Comparison of ENCODE assay signal across 8 mouse cellular contexts in the genomic region with DNA sequence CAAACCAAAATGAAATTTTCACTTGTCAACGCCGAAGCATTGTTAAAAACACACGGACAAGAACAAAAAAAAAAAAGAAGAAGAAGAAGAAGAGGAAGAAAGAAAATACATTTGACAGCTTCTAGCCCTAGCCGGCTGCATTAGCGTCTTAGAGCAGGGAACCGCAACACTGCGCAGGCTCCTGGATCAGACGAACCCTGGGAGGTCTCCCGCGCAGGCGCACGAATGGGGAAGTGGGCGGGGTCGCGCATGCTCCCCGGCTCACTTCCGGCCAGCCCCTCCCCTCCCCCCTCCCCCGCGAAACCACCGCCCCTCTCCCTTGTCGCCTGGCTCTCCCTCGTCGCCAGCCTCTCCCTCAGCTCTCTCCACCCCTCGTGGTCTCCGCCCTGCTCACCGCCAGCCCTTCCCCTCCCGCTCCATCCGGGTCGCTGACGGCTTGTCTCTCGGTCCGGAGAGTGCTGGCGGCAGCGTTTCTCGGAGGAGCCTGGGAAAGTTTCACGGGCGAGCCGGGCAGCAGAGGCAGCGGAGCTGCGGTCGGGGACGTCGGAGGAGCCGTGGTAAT. TPM values are rescaled to one million over a fixed set of nuclear protein-coding genes. Genes with fewer than 3 reads are reported as not detected.
DNase-seq lines count a peak whose midpoint lies in the region; ATAC-seq and TF ChIP-seq lines count a peak whose summit lies in the region.

TSS of gene Herc4 (plus strand) at position 318 of the 562 bp plus-strand sequence.

- H3K36me3 ChIP-seq in C2C12 (ENCODE audit: control insufficient read depth, insufficient read depth) (peaks cover 23% of the 10 kb centered on the region), myocyte (ENCODE audit: control insufficient read depth, insufficient read depth) (peaks cover 12% of the 10 kb centered on the region)
- peaks cover 27% of the 10 kb centered on the region for H3K36me3 ChIP-seq in erythroblast, embryonic 14.5 days (ENCODE audit: control insufficient read depth)
- H3K36me3 ChIP-seq in heart, embryonic 11.5 days (ENCODE audit: control insufficient read depth, insufficient read depth, low read length), result 0 out of 2 replicates have a peak, but pooled peaks cover 3% of the 10 kb centered on the region
- H3K36me3 ChIP-seq in kidney, embryonic 16.5 days (ENCODE audit: insufficient read depth, low read length), result peaks cover 3% of the 10 kb centered on the region; the same call in 1 of the 2 replicates
- H3K36me3 ChIP-seq in liver, adult 2 months (ENCODE audit: control insufficient read depth, insufficient read depth, low read length), result peaks cover 8% of the 10 kb centered on the region
- H3K36me3 ChIP-seq in splenic B cell, adult 2 months (ENCODE audit: control insufficient read depth, insufficient read depth, low read length, poor library complexity, severe bottlenecking), result peaks cover 4% of the 10 kb centered on the region; the same call in 1 of the 2 replicates

- H3K4me2 ChIP-seq in heart, embryonic 11.5 days, result peak within 1 kb of the TSS; percentile 72
- peak within 1 kb of the TSS; percentile 63 for H3K4me2 ChIP-seq in kidney, embryonic 16.5 days (replicated peaks; ENCODE audit: low read depth, low read length)
- peak within 1 kb of the TSS; percentile 97 for H3K4me2 ChIP-seq in myocyte (ENCODE audit: low read depth)

- peak within 1 kb of the TSS; percentile 98 for H3K9ac ChIP-seq in heart, embryonic 11.5 days (ENCODE audit: low read depth, low read length)
- peak within 1 kb of the TSS; percentile 97 for H3K9ac ChIP-seq in kidney, embryonic 16.5 days (replicated peaks; ENCODE audit: low read length)
- peak within 1 kb of the TSS; percentile 94 for H3K9ac ChIP-seq in liver, adult 2 months (ENCODE audit: low read depth, low read length)

- peak; percentile 61; the same call in 1 of the 2 replicates for TF ChIP-seq POLR2A in brain, embryonic 14.5 days (IDR thresholded peaks at IDR 0.05; ENCODE audit: borderline replicate concordance, extremely low read depth, insufficient read depth, insufficient read length, poor library complexity, severe bottlenecking)
- TF ChIP-seq POLR2A in liver, adult 2 months (IDR thresholded peaks at IDR 0.05; ENCODE audit: extremely low read depth, insufficient read depth, low read length), result peak; percentile 93
- TF ChIP-seq POLR2A in myocyte (IDR thresholded peaks at IDR 0.05; ENCODE audit: insufficient read length, low read depth), result peak; percentile 92

- H3K9me3 ChIP-seq in erythroblast, embryonic 14.5 days (ENCODE audit: control insufficient read depth, low read length), result no peaks in the 10 kb centered on the region
- no peaks in the 10 kb centered on the region for H3K9me3 ChIP-seq in heart, embryonic 11.5 days (replicated peaks; ENCODE audit: control insufficient read depth, low read length)
- no peaks in the 10 kb centered on the region for H3K9me3 ChIP-seq in kidney, embryonic 16.5 days (ENCODE audit: low read length)

- peaks cover 38% of the 10 kb centered on the region for H3K4me1 ChIP-seq in erythroblast, embryonic 14.5 days (ENCODE audit: control insufficient read depth)
- no peaks in the 10 kb centered on the region for H3K4me1 ChIP-seq in heart, embryonic 11.5 days (ENCODE audit: control insufficient read depth, insufficient read depth, low read length)
- H3K4me1 ChIP-seq in kidney, embryonic 16.5 days (ENCODE audit: insufficient read depth, low read length), result peaks cover 17% of the 10 kb centered on the region
- H3K4me1 ChIP-seq in liver, adult 2 months (ENCODE audit: control insufficient read depth, insufficient read depth, low read length), result peaks cover 11% of the 10 kb centered on the region; the same call in 1 of the 2 replicates

- H3K4me3 ChIP-seq in C2C12 (ENCODE audit: insufficient read depth, poor library complexity, severe bottlenecking), result peak within 1 kb of the TSS; percentile 98
- peak within 1 kb of the TSS; percentile 90 for H3K4me3 ChIP-seq in erythroblast, embryonic 14.5 days (replicated peaks)
- peak within 1 kb of the TSS; percentile 88 for H3K4me3 ChIP-seq in heart, embryonic 11.5 days (ENCODE audit: low read depth, low read length)
- H3K4me3 ChIP-seq in kidney, embryonic 16.5 days (ENCODE audit: low read length), result peak within 1 kb of the TSS; percentile 95
- H3K4me3 ChIP-seq in liver, adult 2 months (ENCODE audit: insufficient read depth, low read depth, low read length), result peak within 1 kb of the TSS; percentile 95
- H3K4me3 ChIP-seq in myocyte, result peak within 1 kb of the TSS; percentile 76

- DNase-seq in brain, embryonic 14.5 days (ENCODE audit: low read depth), result peak; percentile 98
- DNase-seq in liver, adult 2 months (ENCODE audit: extremely low read depth, low read depth, low spot score), result peak; percentile 82
- DNase-seq in splenic B cell, adult 2 months (ENCODE audit: low read depth, low spot score), result peak; percentile 97

- no peak for TF ChIP-seq CTCF in C2C12 (IDR thresholded peaks at IDR 0.05; ENCODE audit: control insufficient read depth, insufficient read depth, insufficient read length)
- TF ChIP-seq CTCF in brain, embryonic 14.5 days (IDR thresholded peaks at IDR 0.05; ENCODE audit: borderline replicate concordance, extremely low read depth, insufficient read depth, insufficient read length), result no peak
- no peak for TF ChIP-seq CTCF in liver, adult 2 months (IDR thresholded peaks at IDR 0.05; ENCODE audit: low read depth, low read length)

- WGBS in heart, embryonic 11.5 days (ENCODE audit: insufficient replicate concordance), result 1% methylated on average over 43 of the region's 44 CpGs
- under 1% methylated on average over 43 of the region's 44 CpGs for WGBS in kidney, embryonic 16.5 days
- WGBS in liver, adult 2 months, result 0% methylated on average over 35 of the region's 44 CpGs

- peak within 1 kb of the TSS; percentile 99 for H3K27ac ChIP-seq in heart, embryonic 11.5 days (ENCODE audit: low read depth, low read length)
- peak within 1 kb of the TSS; percentile 99 for H3K27ac ChIP-seq in kidney, embryonic 16.5 days (ENCODE audit: low read length)
- H3K27ac ChIP-seq in liver, adult 2 months (replicated peaks; ENCODE audit: insufficient read depth, low read depth, low read length), result peak within 1 kb of the TSS; percentile 95

- peak within 1 kb of the TSS; percentile 92 for H3ac ChIP-seq in C2C12 (ENCODE audit: control insufficient read depth, insufficient read length, low read depth)
- H3ac ChIP-seq in myocyte (ENCODE audit: control insufficient read depth, insufficient read length), result peak within 1 kb of the TSS; percentile 30

- peak; percentile 99 for ATAC-seq in heart, embryonic 11.5 days (replicated peaks; ENCODE audit: insufficient number of reproducible peaks, low FRiP score, low TSS enrichment)
- peak; percentile 100 for ATAC-seq in kidney, embryonic 16.5 days (ENCODE audit: low FRiP score, low TSS enrichment)

- no peaks in the 10 kb centered on the region for H3K27me3 ChIP-seq in C2C12 (ENCODE audit: control insufficient read depth, insufficient read depth, insufficient read length)
- H3K27me3 ChIP-seq in erythroblast, embryonic 14.5 days (ENCODE audit: control insufficient read depth), result 0 out of 2 replicates have a peak, but pooled peaks cover 2% of the 10 kb centered on the region
- H3K27me3 ChIP-seq in heart, embryonic 11.5 days (ENCODE audit: control insufficient read depth, insufficient read depth, low read length), result no peaks in the 10 kb centered on the region
- no peaks in the 10 kb centered on the region for H3K27me3 ChIP-seq in kidney, embryonic 16.5 days (ENCODE audit: insufficient read depth, low read length)
- no peaks in the 10 kb centered on the region for H3K27me3 ChIP-seq in liver, adult 2 months (ENCODE audit: control insufficient read depth, insufficient read depth, low read length)
- no peaks in the 10 kb centered on the region for H3K27me3 ChIP-seq in myocyte (ENCODE audit: control insufficient read depth, insufficient read depth, insufficient read length)
- H3K27me3 ChIP-seq in splenic B cell, adult 2 months (ENCODE audit: control insufficient read depth, insufficient read depth, low read length, poor library complexity, severe bottlenecking), result no peaks in the 10 kb centered on the region

- H3K79me2 ChIP-seq in C2C12 (ENCODE audit: control insufficient read depth, insufficient read depth) (peaks cover 47% of the 10 kb centered on the region), myocyte (ENCODE audit: control insufficient read depth, insufficient read depth) (peaks cover 42% of the 10 kb centered on the region)
- H3K79me2 ChIP-seq in liver, adult 2 months (ENCODE audit: control insufficient read depth, insufficient read depth, low read length), result peaks cover 3% of the 10 kb centered on the region; the same call in 1 of the 2 replicates

- peaks cover 36% of the 10 kb centered on the region for H3K79me3 ChIP-seq in C2C12 (ENCODE audit: low read depth)

TF ChIP-seq in C2C12, 6 proteins besides CTCF, POLR2A, EP300 and RAD21:
- TF ChIP-seq CEBPB (IDR thresholded peaks at IDR 0.05; ENCODE audit: low read depth) (no peak), MAX (IDR thresholded peaks at IDR 0.05) (peak; percentile 81)

TF ChIP-seq in myocyte, 11 proteins besides CTCF, POLR2A, EP300 and RAD21:
- TF ChIP-seq MAX (IDR thresholded peaks at IDR 0.05; ENCODE audit: low read depth), result no peak
- TF ChIP-seq CEBPB (IDR thresholded peaks at IDR 0.05; ENCODE audit: insufficient read depth, poor library complexity, severe bottlenecking), result no peak
- no peak for TF ChIP-seq E2F4 (IDR thresholded peaks at IDR 0.05; ENCODE audit: insufficient read depth)
- TF ChIP-seq POLR2AphosphoS2 (IDR thresholded peaks at IDR 0.05; ENCODE audit: insufficient read length, low read depth), result peak; percentile 94
- no peak for TF ChIP-seq REST (IDR thresholded peaks at IDR 0.05; ENCODE audit: insufficient read depth, insufficient read length)
- TF ChIP-seq TCF12 (IDR thresholded peaks at IDR 0.05; ENCODE audit: insufficient read depth, poor library complexity, severe bottlenecking), result no peak
- TF ChIP-seq MYOG (IDR thresholded peaks at IDR 0.05; ENCODE audit: control insufficient read depth in 1 of 3, insufficient read depth in 1 of 3, insufficient read length in 2 of 3, low read depth in 2 of 3), result peak in 1 of 3 experiments; percentile 42
TF ChIP-seq in myocyte: peak in this region for 2.

RNA-seq across cellular contexts. Expression of gene Herc4, which starts in this region (rescaled TPM):
- polyA plus RNA-seq in C2C12 (2012; fragmentation: generic; extraction: Trizol) (10.7 TPM), myocyte (2012; fragmentation: generic; extraction: Trizol) (13.6 TPM)
- polyA plus RNA-seq in brain, embryonic 14.5 days (2012; rRNA removed), result 36.2 and 43.7 TPM in 2 replicates
- polyA plus RNA-seq in erythroblast, embryonic 14.5 days (2012), result 1.4 and 1.7 TPM in 2 replicates
- polyA plus RNA-seq in heart, embryonic 11.5 days (2014; fragmentation: Nextera tagmentation; extraction: Ambion mirVana), result 32.8 and 38.8 TPM in 2 replicates
- polyA plus RNA-seq in kidney, embryonic 16.5 days (2015; fragmentation: Nextera tagmentation; extraction: Ambion mirVana), result 39.7 and 43.0 TPM in 2 replicates
- 58.5 and 62.2 TPM in 2 replicates for total RNA-seq in liver, adult 2 months (2014; rRNA removed)
- polyA plus RNA-seq in liver, adult 2 months (2012; rRNA removed), result 8.3 and 9.0 TPM in 2 replicates

Comparison
In these comparisons a context has a peak if more than half of its experiments do, and no peak if none do; other contexts are left out.
1. Peak in every context shown above with its lines: DNase-seq, ATAC-seq, H3K4me3 ChIP-seq and H3K27ac ChIP-seq.